In genomic region chr7:83093923-83094355, GRCm38 (mm10) we compare ENCODE assay signal across 11 mouse cellular contexts.
DNase-seq lines count a peak whose midpoint lies in the region; ATAC-seq and TF ChIP-seq lines count a peak whose summit lies in the region.
"Had no signal": no experiment of that assay in that cellular context is flagged by ENCODE, and none has a peak within 500 bp of the region (broad histone marks: within the 10 kb centered on the region; RNA-seq: fewer than 3 reads in every experiment).

No protein-coding gene starts in this region.

- no peaks in the 10 kb centered on the region for H3K36me3 ChIP-seq in kidney, embryonic 16.5 days (ENCODE audit: insufficient read depth, low read length)
- no peaks in the 10 kb centered on the region for H3K36me3 ChIP-seq in stomach, embryonic 14.5 days (ENCODE audit: control insufficient read depth, insufficient read depth, low read length)
- H3K36me3 ChIP-seq in stomach, postnatal 0 days (ENCODE audit: control insufficient read depth, insufficient read depth, low read length): no peaks in the 10 kb centered on the region
- H3K36me3 ChIP-seq in forebrain, embryonic 12.5 days (replicated peaks): no peaks in the 10 kb centered on the region

- peaks cover 14% of the 10 kb centered on the region; the same call in 1 of the 2 replicates for H3K4me1 ChIP-seq in kidney, embryonic 16.5 days (ENCODE audit: insufficient read depth, low read length)
- peaks cover 5% of the 10 kb centered on the region for H3K4me1 ChIP-seq in stomach, embryonic 14.5 days (ENCODE audit: control insufficient read depth, insufficient read depth, low read length)
- no peaks in the 10 kb centered on the region for H3K4me1 ChIP-seq in stomach, postnatal 0 days (replicated peaks; ENCODE audit: control insufficient read depth, insufficient read depth)
- peaks cover 16% of the 10 kb centered on the region for H3K4me1 ChIP-seq in forebrain, embryonic 12.5 days

- 27% methylated on average over 8 of the region's 8 CpGs for whole genome bisulfite sequencing in kidney, embryonic 16.5 days
- 38% methylated on average over 8 of the region's 8 CpGs for WGBS in stomach, embryonic 14.5 days
- 34% methylated on average over 8 of the region's 8 CpGs for WGBS in stomach, postnatal 0 days
- 64% methylated on average over 8 of the region's 8 CpGs for WGBS in forebrain, embryonic 12.5 days

- no peak overlapping the region for H3K27ac ChIP-seq in kidney, embryonic 16.5 days (ENCODE audit: low read length)
- no peak overlapping the region for H3K27ac ChIP-seq in stomach, embryonic 14.5 days (ENCODE audit: low read length)
- H3K27ac ChIP-seq in stomach, postnatal 0 days (replicated peaks): no peak overlapping the region
- H3K27ac ChIP-seq in forebrain, embryonic 12.5 days: no peak overlapping the region

- TF ChIP-seq CTCF in stomach, postnatal 0 days (IDR thresholded peaks at IDR 0.05; ENCODE audit: low read depth): no peak

- no peaks in the 10 kb centered on the region for H3K9me3 ChIP-seq in kidney, embryonic 16.5 days (ENCODE audit: low read length)
- no peaks in the 10 kb centered on the region for H3K9me3 ChIP-seq in stomach, embryonic 14.5 days (ENCODE audit: control insufficient read depth, low read depth, low read length)
- H3K9me3 ChIP-seq in stomach, postnatal 0 days (ENCODE audit: control insufficient read depth, low read length): no peaks in the 10 kb centered on the region
- H3K9me3 ChIP-seq in forebrain, embryonic 12.5 days: no peaks in the 10 kb centered on the region

- H3K4me2 ChIP-seq in kidney, embryonic 16.5 days (replicated peaks; ENCODE audit: low read depth, low read length): no peak overlapping the region
- no peak overlapping the region for H3K4me2 ChIP-seq in stomach, embryonic 14.5 days (replicated peaks; ENCODE audit: low read depth, low read length)
- no peak overlapping the region for H3K4me2 ChIP-seq in stomach, postnatal 0 days (replicated peaks; ENCODE audit: low read depth)
- H3K4me2 ChIP-seq in forebrain, embryonic 12.5 days: no peak overlapping the region

- H3K9ac ChIP-seq in kidney, embryonic 16.5 days (replicated peaks; ENCODE audit: low read length): no peak overlapping the region
- no peak overlapping the region for H3K9ac ChIP-seq in stomach, embryonic 14.5 days (replicated peaks; ENCODE audit: low read depth, low read length)
- no peak overlapping the region for H3K9ac ChIP-seq in stomach, postnatal 0 days (ENCODE audit: low read length)
- no peak overlapping the region for H3K9ac ChIP-seq in forebrain, embryonic 12.5 days

- no peak for TF ChIP-seq EP300 in stomach, postnatal 0 days (optimal IDR thresholded peaks at IDR 0.05)

- no peak for DNase-seq in kidney, postnatal 36 days
- no peak for DNase-seq in stomach, postnatal 0 days (ENCODE audit: low spot score)
- DNase-seq in ovary, adult 18-20 months (ENCODE audit: low spot score): no peak
- no peak for DNase-seq in layer of hippocampus, postnatal 10 days (ENCODE audit: low spot score in 2 of 2)
- DNase-seq: right cerebral cortex, postnatal 4 days had no signal

- no peak overlapping the region for H3K4me3 ChIP-seq in kidney, embryonic 16.5 days (ENCODE audit: low read length)
- no peak overlapping the region for H3K4me3 ChIP-seq in stomach, embryonic 14.5 days (ENCODE audit: low read depth, low read length)
- no peak overlapping the region for H3K4me3 ChIP-seq in stomach, postnatal 0 days (ENCODE audit: low read depth, low read length)
- H3K4me3 ChIP-seq in forebrain, embryonic 12.5 days (replicated peaks): no peak overlapping the region

- H3K27me3 ChIP-seq in kidney, embryonic 16.5 days (ENCODE audit: insufficient read depth, low read length): no peaks in the 10 kb centered on the region
- H3K27me3 ChIP-seq in stomach, embryonic 14.5 days (ENCODE audit: control insufficient read depth, insufficient read depth, low read length): no peaks in the 10 kb centered on the region
- H3K27me3 ChIP-seq in stomach, postnatal 0 days (ENCODE audit: control insufficient read depth, insufficient read depth, low read length): no peaks in the 10 kb centered on the region
- no peaks in the 10 kb centered on the region for H3K27me3 ChIP-seq in forebrain, embryonic 12.5 days

- peak; percentile 62 for ATAC-seq in kidney, embryonic 16.5 days (ENCODE audit: low FRiP score, low TSS enrichment)
- 0 out of 2 replicates have a peak, but pooled peaks have one; percentile 18 for ATAC-seq in stomach, embryonic 14.5 days (ENCODE audit: insufficient number of reproducible peaks, insufficient read depth, low FRiP score, low read depth)
- no peak for ATAC-seq in stomach, postnatal 0 days (ENCODE audit: low FRiP score, low TSS enrichment)
- ATAC-seq in megakaryocyte, adult 5-6 weeks (ENCODE audit: poor library complexity, severe bottlenecking): peak; percentile 64
- no peak for ATAC-seq in forebrain, embryonic 12.5 days (ENCODE audit: low FRiP score)
- ATAC-seq: forebrain, embryonic 16.5 days; inflammation-experienced regulatory T-cells, adult 6 months had no signal

Comparison
In these comparisons a context has a peak if more than half of its experiments do, and no peak if none do; other contexts are left out.
1. ATAC-seq: peak in kidney, embryonic 16.5 days (single experiment), stomach, embryonic 14.5 days (single experiment) and megakaryocyte, adult 5-6 weeks (single experiment); none in stomach, postnatal 0 days (single experiment) and forebrain, embryonic 12.5 days (single experiment).